Mouse (Mus musculus) CH12.LX (cell line): Measurements from ENCODE around the gene Myh6. TPM values are rescaled to one million over a fixed set of nuclear protein-coding genes. Genes with fewer than 3 reads are reported as not detected.

Source experiments
- DNase-seq: peaks from one replicate; pipeline ENCODE4 v3.0.0-alpha.2; 2013; ENCODE audit errors: extremely low read depth
- H3K27ac ChIP-seq: 2 replicates; pipeline ENCODE4 v1.5.1; 2012; ENCODE audit warnings: low read depth, mild to moderate bottlenecking, control low read depth, moderate library complexity; ENCODE audit not compliant: insufficient read depth
- H3K27me3 ChIP-seq: replicated peaks from 2 replicates; pipeline ENCODE3; 2012; ENCODE audit warnings: inconsistent platforms
- H3K36me3 ChIP-seq, 2 experiments: replicated peaks in 1 of 2; 2 replicates each; pipeline versions ENCODE3 to v1.6.1; 2012; ENCODE audit warnings: inconsistent platforms in 1 of 2, low read length in 1 of 2, mild to moderate bottlenecking in 1 of 2, mixed read lengths in 1 of 2, moderate library complexity in 1 of 2; ENCODE audit not compliant: control insufficient read depth in 1 of 2, insufficient read depth in 1 of 2
- H3K4me1 ChIP-seq, 2 experiments: 2 replicates each; pipeline ENCODE4 v1.6.1; 2012; ENCODE audit warnings: inconsistent platforms in 1 of 2, moderate library complexity in 1 of 2; ENCODE audit not compliant: insufficient read depth in 2 of 2, control insufficient read depth in 1 of 2
- H3K4me2 ChIP-seq: 2 replicates; pipeline ENCODE4 v1.6.1; 2012; ENCODE audit warnings: low read depth, mild to moderate bottlenecking, control low read depth; ENCODE audit not compliant: poor library complexity, insufficient read depth, severe bottlenecking
- H3K4me3 ChIP-seq, 3 experiments: fragments of 150-350 bp in 1 of 3; sonication (generic) in 1 of 3; replicated peaks in 1 of 3; 2 replicates each; pipeline versions ENCODE3 to v1.5.1; 2011 to 2012; ENCODE audit warnings: low read depth in 2 of 3, low read length in 2 of 3, mild to moderate bottlenecking in 2 of 3, moderate library complexity in 2 of 3, control low read depth in 1 of 3, improper control_type of control experiment in 1 of 3, inconsistent platforms in 1 of 3, mixed read lengths in 1 of 3; ENCODE audit not compliant: poor library complexity in 1 of 3
- H3K79me2 ChIP-seq: replicated peaks from 2 replicates; pipeline ENCODE4 v1.6.1; 2012; ENCODE audit warnings: mild to moderate bottlenecking, moderate library complexity; ENCODE audit not compliant: control insufficient read depth, poor library complexity, insufficient read depth, severe bottlenecking; ENCODE audit errors: extremely low read depth
- H3K9ac ChIP-seq: 2 replicates; pipeline ENCODE4 v1.6.1; 2012; ENCODE audit warnings: low read depth, mild to moderate bottlenecking, control low read depth, moderate library complexity; ENCODE audit not compliant: insufficient read depth
- H3K9me3 ChIP-seq: replicated peaks from 2 replicates; pipeline ENCODE3; 2012; ENCODE audit warnings: low read length, inconsistent platforms, mixed read lengths
- BHLHE40 ChIP-seq: IDR thresholded peaks from 2 replicates; pipeline ENCODE4 v1.6.1; 2011; ENCODE audit warnings: mild to moderate bottlenecking, low read depth, low read length, improper control_type of control experiment
- CHD1 ChIP-seq: IDR thresholded peaks from 2 replicates; pipeline ENCODE4 v1.6.1; 2012; ENCODE audit warnings: low read depth, low read length, improper control_type of control experiment, inconsistent platforms
- CHD2 ChIP-seq: IDR thresholded peaks from 2 replicates; pipeline ENCODE4 v1.6.1; 2011; ENCODE audit warnings: low read length, improper control_type of control experiment
- CTCF ChIP-seq, 2 experiments: IDR thresholded peaks in 1 of 2; conservative IDR thresholded peaks in 1 of 2; 2 replicates each; pipeline ENCODE4 v1.5.1; 2011 to 2012; ENCODE audit warnings: low read depth in 2 of 2, low read length in 2 of 2, improper control_type of control experiment in 1 of 2, inconsistent platforms in 1 of 2, mild to moderate bottlenecking in 1 of 2, moderate library complexity in 1 of 2
- E2F4 ChIP-seq: IDR thresholded peaks from 2 replicates; pipeline ENCODE4 v1.6.1; 2011; ENCODE audit warnings: low read depth, low read length, improper control_type of control experiment; ENCODE audit not compliant: insufficient replicate concordance
- ELF1 ChIP-seq: IDR thresholded peaks from 2 replicates; pipeline ENCODE4 v1.6.1; 2014; ENCODE audit warnings: low read depth, mild to moderate bottlenecking, inconsistent platforms, low read length, improper control_type of control experiment
- EP300 ChIP-seq: IDR thresholded peaks from 2 replicates; pipeline ENCODE4 v1.6.1; 2011; ENCODE audit warnings: low read length, improper control_type of control experiment
- ETS1 ChIP-seq: conservative IDR thresholded peaks from 2 replicates; pipeline ENCODE4 v1.6.1; 2012; ENCODE audit warnings: low read depth, mild to moderate bottlenecking, inconsistent platforms, low read length, improper control_type of control experiment, moderate library complexity
- GABPA ChIP-seq: IDR thresholded peaks from 2 replicates; pipeline ENCODE4 v1.6.1; 2012; ENCODE audit warnings: low read depth, low read length, improper control_type of control experiment, inconsistent platforms; ENCODE audit not compliant: insufficient replicate concordance
- HCFC1 ChIP-seq: IDR thresholded peaks from 2 replicates; pipeline ENCODE4 v1.6.1; 2012; ENCODE audit warnings: low read depth, mild to moderate bottlenecking, inconsistent platforms, low read length, improper control_type of control experiment
- IRF4 ChIP-seq: IDR thresholded peaks from 2 replicates; pipeline ENCODE4 v1.6.1; 2014; ENCODE audit warnings: low read depth, mild to moderate bottlenecking, inconsistent platforms, low read length, improper control_type of control experiment
- JUND ChIP-seq: conservative IDR thresholded peaks from 2 replicates; pipeline ENCODE4 v1.6.1; 2011; ENCODE audit warnings: low read depth, low read length, improper control_type of control experiment
- KAT2A ChIP-seq: IDR thresholded peaks from 2 replicates; pipeline ENCODE4 v1.6.1; 2012; ENCODE audit warnings: low read length, improper control_type of control experiment, inconsistent platforms; ENCODE audit not compliant: insufficient replicate concordance
- MAX ChIP-seq: IDR thresholded peaks from 2 replicates; pipeline ENCODE4 v1.6.1; 2011; ENCODE audit warnings: low read length, improper control_type of control experiment
- MAZ ChIP-seq: IDR thresholded peaks from 2 replicates; pipeline ENCODE4 v1.6.1; 2012; ENCODE audit warnings: low read depth, mild to moderate bottlenecking, inconsistent platforms, low read length, improper control_type of control experiment, moderate library complexity
- MEF2A ChIP-seq: IDR thresholded peaks from 2 replicates; pipeline ENCODE4 v1.6.1; 2014; ENCODE audit warnings: low read depth, mild to moderate bottlenecking, inconsistent platforms, low read length, improper control_type of control experiment, borderline replicate concordance
- MXI1 ChIP-seq: IDR thresholded peaks from 2 replicates; pipeline ENCODE4 v1.6.1; 2011; ENCODE audit warnings: mild to moderate bottlenecking, low read depth, low read length, improper control_type of control experiment
- MYC ChIP-seq: IDR thresholded peaks from 2 replicates; pipeline ENCODE4 v1.6.1; 2011; ENCODE audit warnings: low read depth, mild to moderate bottlenecking, improper control_type of control experiment, low read length
- NELFE ChIP-seq: IDR thresholded peaks from 2 replicates; pipeline ENCODE4 v1.6.1; 2011; ENCODE audit warnings: low read depth, low read length, improper control_type of control experiment
- NRF1 ChIP-seq: IDR thresholded peaks from 2 replicates; pipeline ENCODE4 v1.6.1; 2014; ENCODE audit warnings: low read depth, mild to moderate bottlenecking, inconsistent platforms, low read length, improper control_type of control experiment, moderate library complexity
- POLR2A ChIP-seq: IDR thresholded peaks from 2 replicates; pipeline ENCODE4 v1.6.1; 2011; ENCODE audit warnings: low read depth, mild to moderate bottlenecking, improper control_type of control experiment, low read length
- POLR2AphosphoS2 ChIP-seq: IDR thresholded peaks from 2 replicates; pipeline ENCODE4 v1.6.1; 2011; ENCODE audit warnings: low read depth, low read length, improper control_type of control experiment
- RCOR1 ChIP-seq: conservative IDR thresholded peaks from 2 replicates; pipeline ENCODE4 v1.6.1; 2012; ENCODE audit warnings: low read depth, mild to moderate bottlenecking, inconsistent platforms, low read length, improper control_type of control experiment
- SIN3A ChIP-seq: IDR thresholded peaks from 2 replicates; pipeline ENCODE4 v1.6.1; 2012; ENCODE audit warnings: low read length, improper control_type of control experiment, inconsistent platforms
- TCF12 ChIP-seq: IDR thresholded peaks from 2 replicates; pipeline ENCODE4 v1.6.1; 2014; ENCODE audit warnings: low read depth, mild to moderate bottlenecking, inconsistent platforms, low read length, improper control_type of control experiment
- UBTF ChIP-seq: IDR thresholded peaks from 2 replicates; pipeline ENCODE4 v1.6.1; 2012; ENCODE audit warnings: low read depth, mild to moderate bottlenecking, inconsistent platforms, low read length, improper control_type of control experiment, moderate library complexity
- USF1 ChIP-seq: IDR thresholded peaks from 2 replicates; pipeline ENCODE4 v1.6.1; 2014; ENCODE audit warnings: low read depth, mild to moderate bottlenecking, inconsistent platforms, low read length, improper control_type of control experiment
- USF2 ChIP-seq: conservative IDR thresholded peaks from 2 replicates; pipeline ENCODE4 v1.6.1; 2011; ENCODE audit warnings: low read depth, low read length, improper control_type of control experiment
- ZC3H11A ChIP-seq: IDR thresholded peaks from 2 replicates; pipeline ENCODE4 v1.6.1; 2012; ENCODE audit warnings: low read depth, mild to moderate bottlenecking, inconsistent platforms, low read length, improper control_type of control experiment
- ZKSCAN1 ChIP-seq: IDR thresholded peaks from 2 replicates; pipeline ENCODE4 v1.6.1; 2012; ENCODE audit warnings: low read depth, inconsistent platforms, low read length, improper control_type of control experiment, borderline replicate concordance
- ZMIZ1 ChIP-seq: IDR thresholded peaks from 2 replicates; pipeline ENCODE4 v1.6.1; 2012; ENCODE audit warnings: low read depth, mild to moderate bottlenecking, inconsistent platforms, low read length, improper control_type of control experiment
- dilution Hi-C: fragments of 300-500 bp; cut with MboI; formaldehyde crosslinking; loops from 2 replicates; pipeline ENCODE4 v1.14.3; 2020; ENCODE audit warnings: low sequenced_read_pairs; ENCODE audit not compliant: extremely low pct_unique_long_range_greater_than_20kb, extremely low pct_ligation_motif_present
- in situ Hi-C: fragments of 300-500 bp; cut with MboI; formaldehyde crosslinking; loops from 3 replicates; pipeline ENCODE4 v1.14.3; 2019; ENCODE audit warnings: low sequenced_read_pairs, low pct_ligation_motif_present, low pct_unique_long_range_greater_than_20kb, mixed read lengths
- polyA plus RNA-seq: library from polyadenylated mRNA; unstranded; fragments of >175 nt; gene quantifications from 2 replicates; pipeline ENCODE4 v1.2.1, GENCODE M21; 2012; ENCODE audit warnings: low read depth; ENCODE audit not compliant: insufficient read length
- total RNA-seq, 2 experiments: library from RNA; depleted of rRNA; stranded (reverse); fragments of 300-350 nt in 1 of 2; fragments of >200 nt in 1 of 2; gene quantifications; 2 replicates each; pipeline ENCODE4 v1.2.3; 2012 to 2014

Myh6 gene
- total and polyA plus RNA-seq, 3 experiments = 0.04 to 1.5 (median 0.98) TPM

GRCm38 (mm10) chr14:55014591-55014990, 47.9 kb upstream of the Myh6 start:
- H3K27ac ChIP-seq = no peak overlapping the region
- H3K4me1 ChIP-seq = peaks cover 6 to 16% of the 10 kb centered on the region in 2 experiments; a peak in 3 of 4 replicates
- peaks cover 2% of the 10 kb centered on the region for H3K9me3 ChIP-seq
- H3K4me3 ChIP-seq = peak overlapping the region; percentile 49 to 78 (median 74)
- peaks cover under 1% of the 10 kb centered on the region for H3K27me3 ChIP-seq
- peak overlapping the region; percentile 64 for H3K4me2 ChIP-seq
- no peak for DNase-seq
- TF ChIP-seq NRF1 (no peak), JUND (no peak), TCF12 (0 out of 2 replicates have a peak, but pooled peaks have one; percentile 25), MAX (no peak; the same call in 1 of the 2 replicates), ETS1 (no peak), MXI1 (peak; percentile 50; the same call in 1 of the 2 replicates), CTCF (conservative IDR thresholded peaks at IDR 0.05 in 1 of 2, IDR thresholded peaks at IDR 0.05 in 1 of 2; ENCODE audit: low read depth in 2 of 2, low read length in 2 of 2) (no peak), EP300 (no peak), USF2 (no peak), KAT2A (no peak), ZMIZ1 (no peak), BHLHE40 (no peak), SIN3A (peak; percentile 38; the same call in 1 of the 2 replicates), ZC3H11A (no peak), UBTF (no peak), E2F4 (no peak), IRF4 (no peak), RCOR1 (0 out of 2 replicates have a peak, but pooled peaks have one; percentile 28), GABPA (no peak), USF1 (no peak), CHD2 (no peak), ZKSCAN1 (no peak), POLR2AphosphoS2 (no peak), NELFE (no peak), MYC (no peak; the same call in 1 of the 2 replicates), MEF2A (peak; percentile 44; the same call in 1 of the 2 replicates), ELF1 (no peak), MAZ (0 out of 2 replicates have a peak, but pooled peaks have one; percentile 26), HCFC1 (no peak), CHD1 (no peak), POLR2A (no peak)
- TF ChIP-seq, all 38 proteins: peak for 6
- Histone ChIP-seq H3K9ac (peak overlapping the region; percentile 77), H3K79me2 (peaks cover 11% of the 10 kb centered on the region), H3K36me3 (peaks cover 13 to 27% of the 10 kb centered on the region in 2 experiments)
- dilution Hi-C loops (no loop called here), in situ Hi-C loops (loop anchor here (5.0 to 10.0 kb wide), 3 partner anchors 112 to 300 kb away; partner anchors contain the start of gene Cebpe)
